Mouse (Mus musculus): Measurements from ENCODE around the gene 2810021J22Rik. TPM values are rescaled to one million over a fixed set of nuclear protein-coding genes. Genes with fewer than 3 reads are reported as not detected.
A peak's percentile ranks its signal among the peaks of the same experiment; 100 is the strongest.

Gene 2810021J22Rik
- polyA plus RNA-seq, 1 experiment from 2014 or later = 3.2 TPM

DNA sequence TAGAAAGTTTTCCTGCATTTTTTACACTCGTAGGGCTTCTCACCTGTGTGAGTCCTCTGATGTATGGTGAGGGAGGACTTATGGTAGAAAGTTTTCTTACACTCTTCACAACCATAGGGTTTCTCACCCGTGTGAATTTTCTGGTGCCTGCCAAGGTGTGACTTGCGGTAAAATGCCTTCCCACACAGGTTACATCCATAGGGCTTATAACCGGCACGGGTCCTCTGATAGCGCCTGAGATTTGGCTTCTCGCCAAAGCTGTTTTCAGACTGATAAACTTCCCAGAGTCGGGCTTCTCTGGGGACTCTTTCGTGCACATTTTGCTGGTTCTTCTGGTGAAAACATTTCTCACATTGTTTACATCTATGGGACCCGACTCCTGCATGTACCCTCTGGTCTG is 23.5 kb downstream of the 2810021J22Rik start:
- ATAC-seq (no peak), DNase-seq (ENCODE audit: low spot score) (no peak)
- WGBS = 79% methylated on average over 10 of the region's 10 CpGs
- Histone ChIP-seq H3K27me3 (replicated peaks; ENCODE audit: insufficient read depth, low read length) (no peaks in the 10 kb centered on the region), H3K36me3 (ENCODE audit: insufficient read depth, low read length) (peaks cover 38% of the 10 kb centered on the region), H3K4me3 (ENCODE audit: low read depth, low read length) (no peak overlapping the region), H3K4me1 (ENCODE audit: insufficient read depth, low read depth, low read length) (no peaks in the 10 kb centered on the region), H3K9me3 (ENCODE audit: low read length) (no peaks in the 10 kb centered on the region), H3K27ac (ENCODE audit: low read length) (no peak overlapping the region), H3K4me2 (replicated peaks; ENCODE audit: low read depth, low read length) (no peak overlapping the region), H3K9ac (replicated peaks; ENCODE audit: low read depth) (no peak overlapping the region)
- TF ChIP-seq EP300 (IDR thresholded peaks at IDR 0.05) = no peak
- no peak for TF ChIP-seq CTCF (IDR thresholded peaks at IDR 0.05)

DNA sequence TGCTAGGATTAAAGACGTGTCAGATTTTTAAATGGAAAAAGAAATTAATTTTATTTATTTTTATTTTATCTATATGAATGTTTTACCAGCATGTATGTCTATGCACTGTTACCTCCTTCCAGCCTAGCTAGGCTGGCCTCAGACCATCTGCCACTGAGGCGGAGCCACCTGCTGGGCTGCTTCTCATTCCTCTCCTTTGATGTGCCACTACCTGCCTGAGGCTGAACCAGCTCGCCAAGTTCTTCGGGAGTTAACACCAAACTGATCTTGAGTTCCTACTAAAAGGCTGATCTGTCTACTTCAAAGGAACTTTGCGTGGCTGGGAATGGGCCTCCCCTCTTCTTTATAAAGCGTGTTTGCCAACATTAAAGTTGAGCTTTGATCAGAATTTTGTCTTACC is 27.4 kb downstream of the 2810021J22Rik start:
- WGBS = 68% methylated on average over 6 of the region's 6 CpGs
- no peak overlapping the region for H3K9ac ChIP-seq (replicated peaks; ENCODE audit: low read depth)
- H3K4me3 ChIP-seq (ENCODE audit: low read depth, low read length) = no peak overlapping the region
- H3K4me2 ChIP-seq (replicated peaks; ENCODE audit: low read depth, low read length) = no peak overlapping the region
- H3K27me3 ChIP-seq (replicated peaks; ENCODE audit: insufficient read depth, low read length) = no peaks in the 10 kb centered on the region
- no peak for ATAC-seq
- peaks cover 35% of the 10 kb centered on the region for H3K36me3 ChIP-seq (ENCODE audit: insufficient read depth, low read length)
- H3K4me1 ChIP-seq (ENCODE audit: insufficient read depth, low read depth, low read length) = no peaks in the 10 kb centered on the region
- DNase-seq (ENCODE audit: low spot score) = no peak
- H3K27ac ChIP-seq (ENCODE audit: low read length) = no peak overlapping the region
- no peaks in the 10 kb centered on the region for H3K9me3 ChIP-seq (ENCODE audit: low read length)
- no peak for TF ChIP-seq CTCF (IDR thresholded peaks at IDR 0.05)

DNA sequence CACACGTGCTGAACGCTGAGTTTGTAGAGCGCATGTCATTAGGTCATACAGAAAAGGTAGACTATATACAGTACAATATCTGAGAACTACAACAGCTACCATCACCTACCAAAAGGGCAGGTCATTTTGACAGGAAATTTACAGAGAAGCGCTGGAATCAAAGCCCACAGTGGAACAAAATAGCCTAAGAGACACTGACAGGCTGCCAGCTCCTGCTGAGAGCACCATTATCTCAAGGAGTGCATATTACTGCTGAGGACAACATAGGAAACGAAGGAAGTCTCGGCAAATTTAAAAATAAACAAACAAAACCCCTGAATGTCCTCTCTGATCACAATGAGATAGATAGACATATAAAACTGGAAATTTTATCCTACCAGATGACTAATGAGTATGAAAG is 30.5 kb downstream of the 2810021J22Rik start:
- WGBS = 64% methylated on average over 6 of the region's 6 CpGs
- ATAC-seq (no peak), DNase-seq (ENCODE audit: low spot score) (no peak)
- no peak overlapping the region for H3K27ac ChIP-seq (ENCODE audit: low read length)
- no peaks in the 10 kb centered on the region for H3K4me1 ChIP-seq (ENCODE audit: insufficient read depth, low read depth, low read length)
- H3K4me3 ChIP-seq (ENCODE audit: low read depth, low read length) = no peak overlapping the region
- no peak overlapping the region for H3K4me2 ChIP-seq (replicated peaks; ENCODE audit: low read depth, low read length)
- H3K9me3 ChIP-seq (ENCODE audit: low read length) = no peaks in the 10 kb centered on the region
- H3K9ac ChIP-seq (replicated peaks; ENCODE audit: low read depth) = no peak overlapping the region
- no peaks in the 10 kb centered on the region for H3K27me3 ChIP-seq (replicated peaks; ENCODE audit: insufficient read depth, low read length)
- TF ChIP-seq CTCF (IDR thresholded peaks at IDR 0.05) (no peak), EP300 (IDR thresholded peaks at IDR 0.05) (no peak)
- peaks cover 21% of the 10 kb centered on the region for H3K36me3 ChIP-seq (ENCODE audit: insufficient read depth, low read length)

DNA sequence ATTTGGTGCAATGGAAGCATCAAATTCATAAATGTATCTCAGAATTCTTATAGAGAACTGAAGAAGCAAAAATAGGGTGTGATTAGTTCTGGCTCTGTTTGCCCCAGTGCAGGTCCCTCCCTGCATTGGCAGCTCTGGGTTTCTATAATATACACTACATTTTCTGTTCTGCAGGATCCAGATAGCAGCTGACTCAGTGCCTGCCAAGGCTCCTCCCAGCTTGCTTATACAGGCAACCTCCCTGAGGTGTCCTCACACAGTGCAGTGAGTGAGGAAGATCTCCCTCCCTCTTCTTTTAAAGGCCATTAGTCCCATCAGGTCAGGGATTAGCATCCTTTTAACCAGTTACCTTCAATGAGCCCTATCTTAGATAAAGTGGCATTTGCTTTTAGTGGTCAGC is 34.1 kb downstream of the 2810021J22Rik start:
- ATAC-seq (no peak), DNase-seq (ENCODE audit: low spot score) (no peak)
- H3K4me3 ChIP-seq (ENCODE audit: low read depth, low read length) = no peak overlapping the region
- no peak for TF ChIP-seq EP300 (IDR thresholded peaks at IDR 0.05)
- TF ChIP-seq CTCF (IDR thresholded peaks at IDR 0.05) = no peak
- peaks cover 3% of the 10 kb centered on the region; the same call in 1 of the 2 replicates for H3K4me1 ChIP-seq (ENCODE audit: insufficient read depth, low read depth, low read length)
- no peaks in the 10 kb centered on the region for H3K9me3 ChIP-seq (ENCODE audit: low read length)
- H3K27me3 ChIP-seq (replicated peaks; ENCODE audit: insufficient read depth, low read length) = no peaks in the 10 kb centered on the region
- H3K9ac ChIP-seq (replicated peaks; ENCODE audit: low read depth) = no peak overlapping the region
- H3K36me3 ChIP-seq (ENCODE audit: insufficient read depth, low read length) = peaks cover 12% of the 10 kb centered on the region
- no peak overlapping the region for H3K27ac ChIP-seq (ENCODE audit: low read length)
- H3K4me2 ChIP-seq (replicated peaks; ENCODE audit: low read depth, low read length) = no peak overlapping the region

DNA sequence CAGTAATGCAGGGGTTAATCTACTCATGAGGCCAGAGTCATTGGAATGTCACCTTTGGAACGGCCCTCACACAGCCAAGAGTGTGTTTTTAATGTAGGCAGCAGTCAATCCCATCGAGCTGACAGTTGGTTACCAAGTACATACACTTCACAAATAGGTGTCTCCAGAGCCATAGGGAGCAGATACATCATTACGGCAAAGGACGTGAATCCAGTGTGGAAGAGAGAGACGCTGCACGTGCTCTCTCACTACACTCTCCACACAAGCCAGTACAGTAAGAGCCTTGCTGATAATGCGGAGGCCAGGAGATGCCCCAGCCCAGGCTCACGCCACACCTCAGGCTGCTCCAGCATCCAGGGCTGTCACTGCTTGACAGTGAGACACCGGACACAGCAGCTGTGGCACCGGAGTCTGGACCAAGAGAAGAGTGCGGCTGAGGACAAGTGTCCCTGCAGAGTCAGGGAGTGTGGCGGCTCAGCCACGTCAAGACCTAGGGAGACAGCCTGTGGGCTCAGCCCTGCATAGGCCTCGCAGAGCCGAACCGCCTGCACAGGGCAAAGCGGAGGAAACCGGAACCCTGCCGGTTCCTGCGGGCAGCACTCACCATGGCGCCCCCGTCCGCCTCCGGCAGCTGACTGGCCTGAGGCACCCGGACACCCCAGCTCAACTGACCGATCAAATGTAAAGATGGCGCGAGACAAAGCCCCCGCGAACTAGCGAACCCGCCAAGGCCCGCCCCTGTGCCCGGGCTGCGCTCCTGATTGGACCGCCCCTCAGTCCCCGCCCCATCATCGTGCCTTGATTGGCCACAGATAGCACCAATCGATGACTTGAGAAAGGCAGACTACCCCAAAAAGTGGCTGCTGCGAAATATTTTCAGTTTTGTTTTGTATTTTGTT is 36.7 kb downstream of the 2810021J22Rik start, which contains the start of gene Zfp39:
TSS of gene Zfp39 (minus strand) at position 715 of the 899 bp plus-strand sequence.
- Histone ChIP-seq H3K27me3 (replicated peaks; ENCODE audit: insufficient read depth, low read length) (no peaks in the 10 kb centered on the region), H3K4me2 (replicated peaks; ENCODE audit: low read depth, low read length) (peak within 1 kb of the TSS; percentile 66), H3K9ac (replicated peaks; ENCODE audit: low read depth) (peak within 1 kb of the TSS; percentile 51), H3K27ac (ENCODE audit: low read length) (peak within 1 kb of the TSS; percentile 79), H3K4me3 (ENCODE audit: low read depth, low read length) (peak within 1 kb of the TSS; percentile 54), H3K36me3 (ENCODE audit: insufficient read depth, low read length) (peaks cover 8% of the 10 kb centered on the region; the same call in 1 of the 2 replicates), H3K9me3 (ENCODE audit: low read length) (no peaks in the 10 kb centered on the region), H3K4me1 (ENCODE audit: insufficient read depth, low read depth, low read length) (peaks cover 3% of the 10 kb centered on the region; the same call in 1 of the 2 replicates)
- 4% methylated on average over 37 of the region's 40 CpGs for WGBS
- ATAC-seq (peak; percentile 98), DNase-seq (ENCODE audit: low spot score) (peak; percentile 96)
- TF ChIP-seq CTCF (IDR thresholded peaks at IDR 0.05) = peak; percentile 35
- no peak for TF ChIP-seq EP300 (IDR thresholded peaks at IDR 0.05)

DNA sequence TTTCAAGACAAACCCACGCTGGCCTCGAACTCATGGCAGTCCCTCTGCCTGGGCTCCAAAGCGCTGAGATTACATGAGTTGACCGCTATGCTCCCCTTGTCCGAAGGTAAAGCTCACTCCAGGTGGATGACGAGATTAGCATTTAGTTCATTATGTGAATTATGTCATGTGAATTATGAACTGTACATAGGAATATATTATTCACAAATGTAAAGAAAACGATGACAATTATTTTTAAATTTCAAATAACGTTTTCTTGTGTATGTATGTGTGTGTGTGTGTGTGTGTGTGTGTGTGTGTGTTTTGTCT is 37.3 kb downstream of the 2810021J22Rik start:
- Histone ChIP-seq H3K27ac (ENCODE audit: low read length) (peak overlapping the region; percentile 79), H3K27me3 (replicated peaks; ENCODE audit: insufficient read depth, low read length) (no peaks in the 10 kb centered on the region), H3K4me2 (replicated peaks; ENCODE audit: low read depth, low read length) (peak overlapping the region; percentile 66), H3K4me3 (ENCODE audit: low read depth, low read length) (peak overlapping the region; percentile 54), H3K9me3 (ENCODE audit: low read length) (no peaks in the 10 kb centered on the region), H3K36me3 (ENCODE audit: insufficient read depth, low read length) (peaks cover 4% of the 10 kb centered on the region; the same call in 1 of the 2 replicates), H3K9ac (replicated peaks; ENCODE audit: low read depth) (no peak overlapping the region), H3K4me1 (ENCODE audit: insufficient read depth, low read depth, low read length) (peaks cover 3% of the 10 kb centered on the region; the same call in 1 of the 2 replicates)
- WGBS = 2% methylated on average over 8 of the region's 8 CpGs
- ATAC-seq (no peak), DNase-seq (ENCODE audit: low spot score) (no peak)
- TF ChIP-seq CTCF (IDR thresholded peaks at IDR 0.05) (no peak), EP300 (IDR thresholded peaks at IDR 0.05) (no peak)
